Mouse (Mus musculus): Measurements from ENCODE around the gene Gm5269. TPM values are rescaled to one million over a fixed set of nuclear protein-coding genes. Genes with fewer than 3 reads are reported as not detected.
A peak's percentile ranks its signal among the peaks of the same experiment; 100 is the strongest.

Gm5269 gene
- polyA plus RNA-seq (2016; fragmentation: Nextera tagmentation; extraction: Ambion mirVana) = not detected in 2 replicates

GRCm38 (mm10) chr1:45890173-45890572 lies at the start of gene Gm5269:
Gene Gm5269, minus strand, starts transcription at chr1:45890273.
- H3K27ac ChIP-seq = no peak within 1 kb of the TSS
- H3K9me3 ChIP-seq = no peaks in the 10 kb centered on the region
- H3K4me1 ChIP-seq = no peaks in the 10 kb centered on the region
- no peaks in the 10 kb centered on the region for H3K27me3 ChIP-seq (ENCODE audit: poor library complexity, severe bottlenecking)
- no peak within 1 kb of the TSS for H3K4me3 ChIP-seq
- no peaks in the 10 kb centered on the region for H3K36me3 ChIP-seq (replicated peaks)
- DNase-seq (ENCODE audit: extremely low spot score, low spot score) = no peak

GRCm38 (mm10) chr1:45931127-45931526 lies 41.1 kb upstream of the Gm5269 start:
- no peaks in the 10 kb centered on the region for H3K36me3 ChIP-seq (replicated peaks)
- no peak for DNase-seq (ENCODE audit: extremely low spot score, low spot score)
- no peaks in the 10 kb centered on the region for H3K9me3 ChIP-seq
- H3K4me1 ChIP-seq = peaks cover 4% of the 10 kb centered on the region
- no peak overlapping the region for H3K27ac ChIP-seq
- no peak overlapping the region for H3K4me3 ChIP-seq
- peaks cover 17% of the 10 kb centered on the region for H3K27me3 ChIP-seq (ENCODE audit: poor library complexity, severe bottlenecking)

GRCm38 (mm10) chr1:45926911-45927310 lies 36.8 kb upstream of the Gm5269 start:
- Histone ChIP-seq H3K36me3 (replicated peaks) (no peaks in the 10 kb centered on the region), H3K27ac (no peak overlapping the region), H3K4me3 (no peak overlapping the region), H3K4me1 (peaks cover 15% of the 10 kb centered on the region), H3K9me3 (no peaks in the 10 kb centered on the region), H3K27me3 (ENCODE audit: poor library complexity, severe bottlenecking) (peaks cover 44% of the 10 kb centered on the region)
- WGBS = 50% methylated on average over 3 of the region's 3 CpGs
- DNase-seq (ENCODE audit: extremely low spot score, low spot score) = no peak

- Histone ChIP-seq H3K27ac (peak within 1 kb of the TSS; percentile 75), H3K4me3 (peak within 1 kb of the TSS; percentile 71), H3K36me3 (replicated peaks) (no peaks in the 10 kb centered on the region), H3K4me1 (peaks cover 15% of the 10 kb centered on the region), H3K9me3 (no peaks in the 10 kb centered on the region), H3K27me3 (ENCODE audit: poor library complexity, severe bottlenecking) (peaks cover 44% of the 10 kb centered on the region)
- DNase-seq (ENCODE audit: extremely low spot score, low spot score) = peak; percentile 15
- 16% methylated on average over 9 of the region's 9 CpGs for WGBS
These were observed 36.3 kb upstream of the Gm5269 start, which contains the start of gene Slc40a1 for GRCm38 (mm10) chr1:45926393-45926763. Gene Slc40a1, minus strand, starts transcription at chr1:45926523.

- WGBS = under 1% methylated on average over 53 of the region's 53 CpGs
- Histone ChIP-seq H3K27ac (peak overlapping the region; percentile 75), H3K9me3 (no peaks in the 10 kb centered on the region)
These were observed 35.7 kb upstream of the Gm5269 start for GRCm38 (mm10) chr1:45925500-45926392.

GRCm38 (mm10) chr1:45925131-45925499 lies 35.0 kb upstream of the Gm5269 start:
- H3K9me3 ChIP-seq = no peaks in the 10 kb centered on the region
- 15% methylated on average over 7 of the region's 7 CpGs for WGBS
- H3K4me3 ChIP-seq = peak overlapping the region; percentile 71
- peaks cover 15% of the 10 kb centered on the region for H3K4me1 ChIP-seq
- H3K27me3 ChIP-seq (ENCODE audit: poor library complexity, severe bottlenecking) = peaks cover 44% of the 10 kb centered on the region
- H3K36me3 ChIP-seq (replicated peaks) = no peaks in the 10 kb centered on the region
- peak overlapping the region; percentile 75 for H3K27ac ChIP-seq
- no peak for DNase-seq (ENCODE audit: extremely low spot score, low spot score)

More at GRCm38 (mm10) chr1:45925500-45926392, 35.7 kb upstream of the Gm5269 start:
- H3K4me3 ChIP-seq = peak overlapping the region; percentile 71
- DNase-seq (ENCODE audit: extremely low spot score, low spot score) = peak; percentile 72
- peaks cover 15% of the 10 kb centered on the region for H3K4me1 ChIP-seq
- no peaks in the 10 kb centered on the region for H3K36me3 ChIP-seq (replicated peaks)
- peaks cover 44% of the 10 kb centered on the region for H3K27me3 ChIP-seq (ENCODE audit: poor library complexity, severe bottlenecking)

GRCm38 (mm10) chr1:45924516-45924915 lies 34.4 kb upstream of the Gm5269 start:
- peaks cover 15% of the 10 kb centered on the region for H3K4me1 ChIP-seq
- no peak overlapping the region for H3K27ac ChIP-seq
- no peaks in the 10 kb centered on the region for H3K9me3 ChIP-seq
- no peaks in the 10 kb centered on the region for H3K36me3 ChIP-seq (replicated peaks)
- DNase-seq (ENCODE audit: extremely low spot score, low spot score) = no peak
- H3K4me3 ChIP-seq = peak overlapping the region; percentile 71; the same call in 1 of the 2 replicates
- WGBS = 70% methylated on average over 7 of the region's 7 CpGs
- peaks cover 44% of the 10 kb centered on the region for H3K27me3 ChIP-seq (ENCODE audit: poor library complexity, severe bottlenecking)

GRCm38 (mm10) chr1:45923306-45923705 lies 33.2 kb upstream of the Gm5269 start:
- H3K9me3 ChIP-seq = no peaks in the 10 kb centered on the region
- H3K4me3 ChIP-seq = no peak overlapping the region
- WGBS = 80% methylated on average over 4 of the region's 4 CpGs
- H3K4me1 ChIP-seq = peaks cover 15% of the 10 kb centered on the region
- DNase-seq (ENCODE audit: extremely low spot score, low spot score) = no peak
- H3K36me3 ChIP-seq (replicated peaks) = no peaks in the 10 kb centered on the region
- H3K27ac ChIP-seq = no peak overlapping the region
- H3K27me3 ChIP-seq (ENCODE audit: poor library complexity, severe bottlenecking) = peaks cover 44% of the 10 kb centered on the region

GRCm38 (mm10) chr1:45920703-45921102 lies 30.6 kb upstream of the Gm5269 start:
- Histone ChIP-seq H3K27me3 (ENCODE audit: poor library complexity, severe bottlenecking) (peaks cover 22% of the 10 kb centered on the region), H3K4me1 (peaks cover 8% of the 10 kb centered on the region; the same call in 1 of the 2 replicates), H3K36me3 (replicated peaks) (no peaks in the 10 kb centered on the region), H3K27ac (no peak overlapping the region), H3K9me3 (no peaks in the 10 kb centered on the region), H3K4me3 (no peak overlapping the region)
- WGBS = 91% methylated on average over 3 of the region's 3 CpGs
- no peak for DNase-seq (ENCODE audit: extremely low spot score, low spot score)

GRCm38 (mm10) chr1:45919752-45920151 lies 29.7 kb upstream of the Gm5269 start:
- no peaks in the 10 kb centered on the region for H3K4me1 ChIP-seq
- no peak for DNase-seq (ENCODE audit: extremely low spot score, low spot score)
- H3K9me3 ChIP-seq = no peaks in the 10 kb centered on the region
- H3K4me3 ChIP-seq = no peak overlapping the region
- peaks cover 15% of the 10 kb centered on the region for H3K27me3 ChIP-seq (ENCODE audit: poor library complexity, severe bottlenecking)
- no peak overlapping the region for H3K27ac ChIP-seq
- 87% methylated on average over 1 of the region's 1 CpGs for WGBS
- no peaks in the 10 kb centered on the region for H3K36me3 ChIP-seq (replicated peaks)

GRCm38 (mm10) chr1:45917136-45917803 lies 27.2 kb upstream of the Gm5269 start:
- H3K27me3 ChIP-seq (ENCODE audit: poor library complexity, severe bottlenecking) = no peaks in the 10 kb centered on the region
- 83% methylated on average over 4 of the region's 4 CpGs for WGBS
- no peak overlapping the region for H3K4me3 ChIP-seq
- no peak for DNase-seq (ENCODE audit: extremely low spot score, low spot score)
- no peaks in the 10 kb centered on the region for H3K9me3 ChIP-seq
- no peak overlapping the region for H3K27ac ChIP-seq
- H3K4me1 ChIP-seq = no peaks in the 10 kb centered on the region
- H3K36me3 ChIP-seq (replicated peaks) = no peaks in the 10 kb centered on the region

- Histone ChIP-seq H3K27me3 (ENCODE audit: poor library complexity, severe bottlenecking) (no peaks in the 10 kb centered on the region), H3K4me3 (no peak overlapping the region), H3K9me3 (no peaks in the 10 kb centered on the region), H3K4me1 (no peaks in the 10 kb centered on the region), H3K36me3 (replicated peaks) (no peaks in the 10 kb centered on the region), H3K27ac (no peak overlapping the region)
- no peak for DNase-seq (ENCODE audit: extremely low spot score, low spot score)
- 86% methylated on average over 3 of the region's 3 CpGs for WGBS
These were observed 26.1 kb upstream of the Gm5269 start for GRCm38 (mm10) chr1:45916174-45916573.

- no peaks in the 10 kb centered on the region for H3K27me3 ChIP-seq (ENCODE audit: poor library complexity, severe bottlenecking)
- no peaks in the 10 kb centered on the region for H3K9me3 ChIP-seq
- no peaks in the 10 kb centered on the region for H3K36me3 ChIP-seq (replicated peaks)
- no peaks in the 10 kb centered on the region for H3K4me1 ChIP-seq
- H3K4me3 ChIP-seq = no peak overlapping the region
- H3K27ac ChIP-seq = no peak overlapping the region
- 88% methylated on average over 4 of the region's 4 CpGs for WGBS
- no peak for DNase-seq (ENCODE audit: extremely low spot score, low spot score)
These were observed 24.2 kb upstream of the Gm5269 start for GRCm38 (mm10) chr1:45914236-45914635.

Data from forebrain, embryonic 10.5 days (tissue).